Mouse (Mus musculus) kidney, embryonic 15.5 days (tissue): ENCODE measurements around the gene Chst3. TPM values are rescaled to one million over a fixed set of nuclear protein-coding genes. Genes with fewer than 3 reads are reported as not detected.

Experiments used
- ATAC-seq: fragments of 200-750 bp; cut with Nextera tagmentation; replicated peaks from 2 replicates; pipeline ENCODE4 v1.8.0; 2017; ENCODE audit warnings: moderate TSS enrichment; ENCODE audit not compliant: low FRiP score
- H3K27ac ChIP-seq: fragments of 300-500 bp; sonication (generic); 2 replicates; pipeline ENCODE4 v1.5.1; 2015; ENCODE audit warnings: mild to moderate bottlenecking, inconsistent platforms
- H3K27me3 ChIP-seq: fragments of 300-500 bp; sonication (generic); 2 replicates; pipeline ENCODE4 v1.6.1; 2015; ENCODE audit warnings: inconsistent platforms
- H3K36me3 ChIP-seq: fragments of 300-500 bp; sonication (generic); 2 replicates; pipeline ENCODE4 v1.6.1; 2015; ENCODE audit warnings: inconsistent platforms
- H3K4me1 ChIP-seq: fragments of 300-500 bp; sonication (generic); 2 replicates; pipeline ENCODE4 v1.6.1; 2015; ENCODE audit warnings: inconsistent platforms
- H3K4me2 ChIP-seq: fragments of 300-500 bp; sonication (generic); 2 replicates; pipeline ENCODE4 v1.6.1; 2015; ENCODE audit warnings: moderate library complexity, mild to moderate bottlenecking, inconsistent platforms
- H3K4me3 ChIP-seq: fragments of 300-500 bp; sonication (generic); replicated peaks from 2 replicates; pipeline ENCODE4 v1.5.1; 2015; ENCODE audit warnings: mild to moderate bottlenecking, inconsistent platforms
- H3K9ac ChIP-seq: fragments of 300-500 bp; sonication (generic); 2 replicates; pipeline ENCODE4 v1.6.1; 2015; ENCODE audit warnings: mild to moderate bottlenecking, inconsistent platforms
- H3K9me3 ChIP-seq: fragments of 300-500 bp; sonication (generic); replicated peaks from 2 replicates; pipeline ENCODE4 v1.6.1; 2016; ENCODE audit warnings: inconsistent platforms
- WGBS: fragments of 180-500 bp; shearing (Covaris S2); methylation state at CpG from one replicate; pipeline ENCODE4 v1.1.7; 2015; ENCODE audit warnings: mixed read lengths; 5-methylcytosine and 5-hydroxymethylcytosine counted together
- polyA plus RNA-seq: library from polyadenylated mRNA; unstranded; fragments of >200 nt; fragmentation: Nextera tagmentation; extraction: Ambion mirVana; gene quantifications from 2 replicates; pipeline ENCODE4 v1.2.1, GENCODE M21; 2015

Gene Chst3
- 1.6 and 2.0 TPM in 2 replicates for polyA plus RNA-seq

DNA sequence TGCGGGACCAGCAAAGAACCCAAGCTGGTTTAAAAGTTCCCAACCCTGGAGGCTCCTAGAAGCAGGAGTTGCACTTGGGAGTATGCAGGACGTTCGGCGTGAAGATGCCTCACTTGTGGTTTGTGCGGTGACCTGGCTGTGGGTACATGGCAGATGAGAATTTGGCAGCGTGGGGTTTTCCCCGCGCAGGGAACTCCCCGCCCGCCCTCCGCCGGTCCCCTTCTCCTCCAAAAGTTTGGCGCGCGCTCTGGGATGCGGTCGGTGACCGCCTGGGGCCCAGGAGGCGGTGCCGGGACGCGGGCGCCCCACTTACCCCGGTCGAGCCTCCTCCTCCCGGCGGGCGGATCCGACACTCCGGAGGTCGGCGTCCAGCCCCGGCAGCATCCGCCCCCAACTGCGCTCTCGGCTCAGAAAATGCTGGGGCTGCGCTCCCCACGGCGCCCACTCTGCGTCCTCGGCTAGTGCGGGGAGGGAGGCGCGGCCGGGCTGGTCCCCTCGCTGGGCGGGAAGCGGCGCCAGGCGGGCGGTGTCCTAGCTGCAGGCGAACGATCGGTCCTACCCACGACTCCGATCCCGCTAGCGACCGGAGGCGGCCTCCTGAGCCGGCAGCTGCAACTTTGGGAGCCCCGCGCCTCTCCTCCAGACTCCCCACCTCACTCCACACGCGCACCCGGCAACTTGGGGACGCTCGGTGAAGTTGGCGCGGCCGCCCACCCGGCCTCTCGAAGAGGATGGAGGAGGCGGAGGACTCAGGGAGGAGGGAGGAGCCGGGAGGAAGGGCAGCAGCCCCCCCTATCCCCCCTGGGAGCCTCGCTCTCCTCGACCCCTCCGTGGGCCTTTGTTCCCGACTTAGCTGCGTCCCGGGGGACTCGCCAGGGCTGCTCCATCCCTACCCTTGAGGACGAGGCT lies at the start of gene Chst3:
Gene Chst3 (minus strand): TSS at position 670 of the 909 bp plus-strand sequence.
- H3K4me3 ChIP-seq: peak within 1 kb of the TSS; percentile 72
- peak within 1 kb of the TSS; percentile 95 for H3K4me2 ChIP-seq
- H3K36me3 ChIP-seq: no peaks in the 10 kb centered on the region
- peaks cover 9% of the 10 kb centered on the region; the same call in 1 of the 2 replicates for H3K27me3 ChIP-seq
- H3K27ac ChIP-seq: peak within 1 kb of the TSS; percentile 76
- peaks cover 39% of the 10 kb centered on the region for H3K4me1 ChIP-seq
- H3K9ac ChIP-seq: peak within 1 kb of the TSS; percentile 76
- H3K9me3 ChIP-seq: no peaks in the 10 kb centered on the region
- WGBS: 1% methylated on average over 81 of the region's 83 CpGs
- ATAC-seq: peak; percentile 73

GRCm38 (mm10) chr10:60268738-60269137 lies 49.7 kb upstream of the Chst3 start:
- no peak overlapping the region for H3K27ac ChIP-seq
- WGBS: 76% methylated on average over 11 of the region's 11 CpGs
- no peak for ATAC-seq

GRCm38 (mm10) chr10:60266842-60267401 lies 47.9 kb upstream of the Chst3 start:
- ATAC-seq: no peak
- no peak overlapping the region for H3K4me3 ChIP-seq
- H3K9ac ChIP-seq: no peak overlapping the region
- H3K36me3 ChIP-seq: no peaks in the 10 kb centered on the region
- peaks cover 16% of the 10 kb centered on the region for H3K4me1 ChIP-seq
- H3K27ac ChIP-seq: no peak overlapping the region
- H3K4me2 ChIP-seq: no peak overlapping the region
- no peaks in the 10 kb centered on the region for H3K9me3 ChIP-seq
- H3K27me3 ChIP-seq: no peaks in the 10 kb centered on the region
- WGBS: 90% methylated on average over 8 of the region's 8 CpGs

More at GRCm38 (mm10) chr10:60268738-60269137, 49.7 kb upstream of the Chst3 start:
- H3K4me3 ChIP-seq: no peak overlapping the region
- H3K9ac ChIP-seq: no peak overlapping the region
- no peak overlapping the region for H3K4me2 ChIP-seq
- H3K36me3 ChIP-seq: no peaks in the 10 kb centered on the region
- H3K27me3 ChIP-seq: no peaks in the 10 kb centered on the region
- H3K4me1 ChIP-seq: peaks cover 7% of the 10 kb centered on the region
- no peaks in the 10 kb centered on the region for H3K9me3 ChIP-seq

GRCm38 (mm10) chr10:60265252-60265651 lies 46.2 kb upstream of the Chst3 start:
- no peak overlapping the region for H3K27ac ChIP-seq
- H3K4me1 ChIP-seq: peaks cover 15% of the 10 kb centered on the region
- H3K4me2 ChIP-seq: no peak overlapping the region
- no peak overlapping the region for H3K9ac ChIP-seq
- H3K27me3 ChIP-seq: no peaks in the 10 kb centered on the region
- H3K9me3 ChIP-seq: no peaks in the 10 kb centered on the region
- H3K4me3 ChIP-seq: no peak overlapping the region
- no peaks in the 10 kb centered on the region for H3K36me3 ChIP-seq
- no peak for ATAC-seq
- WGBS: 64% methylated on average over 10 of the region's 10 CpGs

DNA sequence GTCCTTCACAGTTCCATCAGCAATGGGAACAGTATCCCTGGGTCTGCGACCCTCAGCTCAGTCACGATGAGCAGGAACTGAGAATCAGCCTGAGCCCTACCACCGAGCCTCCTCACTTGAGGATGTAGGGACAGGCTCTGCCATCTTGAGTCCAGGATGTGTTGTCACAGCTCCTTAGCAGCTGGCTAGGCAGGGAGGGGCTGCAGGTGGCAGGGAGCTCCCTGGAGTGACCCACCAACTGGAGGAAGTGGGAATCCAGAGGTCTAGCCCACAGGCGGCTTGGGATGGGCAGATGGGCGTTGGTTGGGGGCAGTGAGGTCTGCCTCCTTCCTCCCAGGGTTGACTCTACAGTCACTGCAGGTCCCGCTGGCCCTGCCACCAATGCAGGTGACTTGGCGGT lies 44.3 kb upstream of the Chst3 start:
- H3K4me3 ChIP-seq: no peak overlapping the region
- peaks cover 9% of the 10 kb centered on the region for H3K4me1 ChIP-seq
- no peak for ATAC-seq
- H3K9ac ChIP-seq: no peak overlapping the region
- H3K9me3 ChIP-seq: no peaks in the 10 kb centered on the region
- H3K27ac ChIP-seq: no peak overlapping the region
- WGBS: 84% methylated on average over 7 of the region's 7 CpGs
- no peak overlapping the region for H3K4me2 ChIP-seq
- H3K27me3 ChIP-seq: no peaks in the 10 kb centered on the region
- no peaks in the 10 kb centered on the region for H3K36me3 ChIP-seq

DNA sequence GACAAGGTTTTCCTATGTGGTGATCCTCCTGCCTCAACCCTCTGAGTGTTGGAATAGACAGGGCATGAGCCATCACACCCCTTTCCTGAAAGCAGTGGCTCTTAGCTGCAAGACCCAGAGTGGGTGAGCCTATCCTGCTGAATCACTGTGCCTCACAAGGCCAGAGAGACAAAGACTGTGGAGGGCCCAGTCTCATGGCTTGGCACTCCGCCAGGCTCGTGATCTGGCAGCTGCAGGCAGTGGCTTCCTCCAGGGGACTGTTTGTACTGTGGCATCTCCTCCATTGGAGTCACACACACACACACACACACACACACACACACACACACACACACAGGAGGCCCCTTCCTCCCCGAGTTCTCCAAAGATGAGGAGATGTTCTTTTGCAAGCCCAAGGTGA lies 43.3 kb upstream of the Chst3 start:
- no peaks in the 10 kb centered on the region for H3K9me3 ChIP-seq
- WGBS: 42% methylated on average over 3 of the region's 3 CpGs

DNA sequence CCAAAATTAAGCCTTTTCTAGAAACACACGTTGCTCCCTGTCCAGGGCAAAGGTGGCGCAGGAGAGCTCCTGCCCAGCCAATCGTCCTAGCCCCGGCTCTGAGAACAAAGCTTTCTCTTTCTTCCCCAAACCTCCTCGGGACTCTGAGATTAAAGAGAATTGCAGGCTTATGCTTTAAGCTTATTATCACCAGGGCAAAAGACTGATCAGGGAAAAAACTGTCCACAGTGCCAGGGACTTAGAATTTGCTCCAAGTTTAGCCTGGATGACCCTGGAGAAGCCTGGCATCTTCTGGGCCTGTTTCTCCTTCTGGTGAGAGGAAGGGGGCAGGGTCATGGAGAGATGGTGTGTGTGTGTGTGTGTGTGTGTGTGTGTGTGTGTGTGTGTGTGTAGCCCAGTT lies 42.5 kb upstream of the Chst3 start:
- Histone ChIP-seq H3K9ac (no peak overlapping the region), H3K4me3 (no peak overlapping the region), H3K4me1 (peaks cover 9% of the 10 kb centered on the region), H3K27me3 (no peaks in the 10 kb centered on the region), H3K9me3 (no peaks in the 10 kb centered on the region), H3K36me3 (no peaks in the 10 kb centered on the region), H3K27ac (no peak overlapping the region), H3K4me2 (no peak overlapping the region)
- 43% methylated on average over 5 of the region's 5 CpGs for WGBS
- no peak for ATAC-seq

More for the DNA sequence above, 43.3 kb upstream of the Chst3 start:
- Histone ChIP-seq H3K36me3 (no peaks in the 10 kb centered on the region), H3K27me3 (no peaks in the 10 kb centered on the region), H3K4me1 (peaks cover 9% of the 10 kb centered on the region), H3K4me2 (no peak overlapping the region), H3K4me3 (no peak overlapping the region), H3K9ac (no peak overlapping the region), H3K27ac (0 out of 2 replicates have a peak overlapping the region, but pooled peaks have one; percentile 32)
- ATAC-seq: peak; percentile 74; the same call in 1 of the 2 replicates

GRCm38 (mm10) chr10:60260557-60261294 lies 41.7 kb upstream of the Chst3 start:
- H3K4me1 ChIP-seq: peaks cover 9% of the 10 kb centered on the region
- H3K27ac ChIP-seq: no peak overlapping the region
- no peaks in the 10 kb centered on the region for H3K36me3 ChIP-seq
- H3K9ac ChIP-seq: no peak overlapping the region
- no peaks in the 10 kb centered on the region for H3K9me3 ChIP-seq
- 89% methylated on average over 5 of the region's 5 CpGs for WGBS
- no peaks in the 10 kb centered on the region for H3K27me3 ChIP-seq
- H3K4me3 ChIP-seq: no peak overlapping the region
- no peak for ATAC-seq
- no peak overlapping the region for H3K4me2 ChIP-seq

- H3K27me3 ChIP-seq: no peaks in the 10 kb centered on the region
- H3K4me3 ChIP-seq: no peak overlapping the region
- WGBS: 57% methylated on average over 16 of the region's 16 CpGs
- no peaks in the 10 kb centered on the region for H3K9me3 ChIP-seq
- no peaks in the 10 kb centered on the region for H3K36me3 ChIP-seq
- H3K27ac ChIP-seq: no peak overlapping the region
- H3K9ac ChIP-seq: no peak overlapping the region
- H3K4me2 ChIP-seq: no peak overlapping the region
- no peak for ATAC-seq
- peaks cover 4% of the 10 kb centered on the region for H3K4me1 ChIP-seq
Measured at GRCm38 (mm10) chr10:60257261-60257825, 38.3 kb upstream of the Chst3 start.

DNA sequence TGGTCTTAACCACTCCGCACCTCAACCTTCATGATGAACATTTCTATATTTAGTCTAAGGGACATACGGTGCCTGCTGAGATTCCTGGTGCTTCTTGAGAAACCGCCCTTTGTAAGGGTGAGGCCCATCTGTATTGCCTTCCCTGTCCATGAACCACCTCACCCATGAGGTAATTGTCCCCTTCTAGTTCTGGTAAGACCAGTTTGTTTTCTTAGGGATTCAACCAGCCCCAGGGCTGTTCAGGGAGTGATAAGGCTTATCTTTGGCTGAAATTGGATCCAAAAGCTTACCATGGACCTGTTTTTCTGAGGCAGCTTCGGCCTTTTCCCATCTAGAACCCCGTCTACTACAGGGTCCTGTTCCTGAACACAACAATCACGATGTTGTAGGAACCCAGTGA lies 37.0 kb upstream of the Chst3 start:
- WGBS: 82% methylated on average over 6 of the region's 6 CpGs
- Histone ChIP-seq H3K36me3 (no peaks in the 10 kb centered on the region), H3K4me2 (no peak overlapping the region), H3K9ac (no peak overlapping the region), H3K27me3 (no peaks in the 10 kb centered on the region), H3K27ac (no peak overlapping the region), H3K4me3 (no peak overlapping the region), H3K9me3 (no peaks in the 10 kb centered on the region), H3K4me1 (no peaks in the 10 kb centered on the region)
- ATAC-seq: no peak

DNA sequence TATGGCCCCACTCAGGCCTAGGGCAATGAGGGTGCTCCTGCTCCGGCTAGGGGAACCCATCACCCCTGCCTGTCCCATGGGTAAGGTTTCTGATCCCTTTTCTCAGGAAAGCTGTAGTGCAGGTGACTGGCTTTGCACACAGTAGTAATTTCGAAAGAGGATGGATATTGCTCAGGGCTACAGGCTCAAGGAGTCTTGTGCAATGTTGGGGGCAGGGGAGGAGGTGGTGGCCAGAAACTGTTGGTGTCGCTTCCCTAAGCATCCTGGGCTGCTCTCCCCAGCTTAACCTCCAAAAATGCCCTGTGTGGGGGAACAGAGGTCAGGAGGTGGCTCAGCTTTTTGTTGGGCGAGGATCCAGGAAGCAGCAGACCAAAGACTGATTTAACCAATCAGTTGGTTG lies 33.5 kb upstream of the Chst3 start:
- no peak for ATAC-seq
- WGBS: 71% methylated on average over 4 of the region's 4 CpGs
- 0 out of 2 replicates have a peak, but pooled peaks cover 3% of the 10 kb centered on the region for H3K4me1 ChIP-seq

More for the DNA sequence above, 33.5 kb upstream of the Chst3 start:
- Histone ChIP-seq H3K27ac (no peak overlapping the region), H3K4me3 (no peak overlapping the region), H3K36me3 (no peaks in the 10 kb centered on the region), H3K9me3 (no peaks in the 10 kb centered on the region), H3K4me2 (no peak overlapping the region), H3K27me3 (no peaks in the 10 kb centered on the region), H3K9ac (no peak overlapping the region)
